Mouse (Mus musculus): Measurements from ENCODE around the gene Serpina3g.

Gene Serpina3g

GRCm38 (mm10) chr12:104283380-104283779 lies 47.3 kb downstream of the Serpina3g start:
- no peak for DNase-seq

GRCm38 (mm10) chr12:104288336-104288735 lies 52.3 kb downstream of the Serpina3g start:
- no peak for DNase-seq

- no peak for DNase-seq
Observed at GRCm38 (mm10) chr12:104289872-104290271, 53.8 kb downstream of the Serpina3g start.
